Mouse (Mus musculus): ENCODE measurements around the gene Camta1.

- no peak for TF ChIP-seq CTCF (IDR thresholded peaks at IDR 0.05; ENCODE audit: low read depth)
- TF ChIP-seq EP300 (IDR thresholded peaks at IDR 0.05; ENCODE audit: low read depth) = no peak
Observed at GRCm38 (mm10) chr4:151133760-151134159, 727.9 kb downstream of the Camta1 start.
